32 mouse cellular contexts compared by ENCODE assay signal in the genomic region with DNA sequence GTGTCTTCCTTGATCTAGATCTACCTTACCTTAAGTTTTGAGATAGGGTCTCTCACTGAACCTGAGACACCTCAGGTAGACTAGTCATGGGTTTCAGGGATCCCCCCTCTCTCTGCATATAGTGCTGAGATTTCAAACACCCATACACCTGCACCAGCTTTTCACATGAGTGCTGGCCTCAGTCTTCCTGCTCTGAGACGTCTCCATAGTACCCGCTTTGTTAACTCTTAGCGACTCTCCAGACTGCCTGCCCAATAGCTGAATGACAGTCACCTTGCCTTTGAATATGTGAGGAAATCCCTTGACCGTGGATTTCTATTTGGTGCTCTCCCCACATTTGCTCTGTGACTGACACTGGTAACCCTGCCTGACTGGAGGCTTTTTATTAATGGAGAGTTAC. TPM values are rescaled to one million over a fixed set of nuclear protein-coding genes. Genes with fewer than 3 reads are reported as not detected.
DNase-seq lines count a peak whose midpoint lies in the region; ATAC-seq and TF ChIP-seq lines count a peak whose summit lies in the region.
"Had no signal": no experiment of that assay in that cellular context is flagged by ENCODE, and none has a peak within 500 bp of the region (broad histone marks: within the 10 kb centered on the region; RNA-seq: fewer than 3 reads in every experiment).

No protein-coding gene starts in this region.

- DNase-seq in heart, adult 2 months, result no peak
- peak; percentile 12 for DNase-seq in hindbrain, embryonic 14.5 days (ENCODE audit: low spot score)
- no peak for DNase-seq in hindbrain, postnatal 0 days (ENCODE audit: low spot score)
- no peak for DNase-seq in cerebellum, adult 11 months
- DNase-seq: adrenal gland, postnatal 25 days; cerebellum, adult 18-20 months; forebrain, postnatal 0 days; kidney, adult 11 months; kidney, postnatal 14 days; left cerebral cortex, postnatal 4 days; liver, postnatal 0 days; right cerebral cortex, postnatal 25 days; thymus, postnatal 4 days had no signal

- H3K4me1 ChIP-seq in heart, adult 2 months (ENCODE audit: control insufficient read depth, insufficient read depth, low read length), result peaks cover 13% of the 10 kb centered on the region
- H3K4me1 ChIP-seq in heart, embryonic 12.5 days (replicated peaks), result peaks cover 36% of the 10 kb centered on the region
- H3K4me1 ChIP-seq in hindbrain, embryonic 14.5 days (replicated peaks; ENCODE audit: control insufficient read depth, insufficient read depth, low read length), result no peaks in the 10 kb centered on the region
- 0 out of 2 replicates have a peak, but pooled peaks cover 2% of the 10 kb centered on the region for H3K4me1 ChIP-seq in hindbrain, postnatal 0 days (ENCODE audit: insufficient read depth, low read length)
- peaks cover 8% of the 10 kb centered on the region for H3K4me1 ChIP-seq in cortical plate, adult 2 months (ENCODE audit: control insufficient read depth, insufficient read depth, low read length)
- H3K4me1 ChIP-seq: embryonic facial prominence, embryonic 15.5 days; forebrain, embryonic 12.5 days had no signal

- no peak overlapping the region for H3K4me2 ChIP-seq in heart, embryonic 12.5 days
- H3K4me2 ChIP-seq in hindbrain, embryonic 14.5 days (replicated peaks), result no peak overlapping the region
- no peak overlapping the region for H3K4me2 ChIP-seq in hindbrain, postnatal 0 days (ENCODE audit: low read depth, low read length)
- H3K4me2 ChIP-seq: embryonic facial prominence, embryonic 15.5 days; forebrain, embryonic 12.5 days; liver, embryonic 12.5 days; midbrain, embryonic 11.5 days had no signal

- TF ChIP-seq CTCF in heart, adult 2 months (IDR thresholded peaks at IDR 0.05), result no peak
- TF ChIP-seq CTCF in hindbrain, postnatal 0 days (IDR thresholded peaks at IDR 0.05; ENCODE audit: low read depth), result no peak
- no peak for TF ChIP-seq CTCF in cortical plate, adult 2 months (IDR thresholded peaks at IDR 0.05; ENCODE audit: extremely low read depth, insufficient read depth, low read length)

- no peak for TF ChIP-seq EP300 in heart, adult 2 months (IDR thresholded peaks at IDR 0.05; ENCODE audit: insufficient read depth, low read depth, low read length)

- ATAC-seq in heart, embryonic 12.5 days (ENCODE audit: insufficient number of reproducible peaks, low FRiP score), result no peak
- no peak for ATAC-seq in hindbrain, embryonic 14.5 days (ENCODE audit: low FRiP score)
- ATAC-seq in hindbrain, postnatal 0 days, result no peak; the same call in 1 of the 2 replicates
- peak; percentile 35 for ATAC-seq in CD4-positive, CD25-positive, alpha-beta regulatory T cell, adult 4 months
- ATAC-seq: forebrain, postnatal 0 days; liver, postnatal 0 days had no signal

- no peaks in the 10 kb centered on the region; the same call in 1 of the 2 replicates for H3K36me3 ChIP-seq in heart, adult 2 months (ENCODE audit: control insufficient read depth, insufficient read depth, low read length)
- H3K36me3 ChIP-seq in heart, embryonic 12.5 days, result no peaks in the 10 kb centered on the region
- H3K36me3 ChIP-seq in hindbrain, embryonic 14.5 days (replicated peaks; ENCODE audit: control insufficient read depth, insufficient read depth), result no peaks in the 10 kb centered on the region
- H3K36me3 ChIP-seq in hindbrain, postnatal 0 days (ENCODE audit: insufficient read depth, low read length), result no peaks in the 10 kb centered on the region
- H3K36me3 ChIP-seq: embryonic facial prominence, embryonic 10.5 days; embryonic facial prominence, embryonic 15.5 days; forebrain, embryonic 12.5 days; liver, embryonic 12.5 days had no signal

- no peaks in the 10 kb centered on the region for H3K9me3 ChIP-seq in heart, embryonic 12.5 days (replicated peaks)
- H3K9me3 ChIP-seq in hindbrain, embryonic 14.5 days (ENCODE audit: control insufficient read depth, low read length), result no peaks in the 10 kb centered on the region
- no peaks in the 10 kb centered on the region for H3K9me3 ChIP-seq in hindbrain, postnatal 0 days (ENCODE audit: low read length)
- H3K9me3 ChIP-seq: embryonic facial prominence, embryonic 10.5 days; embryonic facial prominence, embryonic 15.5 days; forebrain, embryonic 12.5 days; liver, embryonic 12.5 days had no signal

- WGBS in heart, adult 2 months, result 73% methylated on average over 4 of the region's 4 CpGs
- 85% methylated on average over 4 of the region's 4 CpGs for WGBS in heart, embryonic 12.5 days
- 91% methylated on average over 4 of the region's 4 CpGs for WGBS in hindbrain, embryonic 14.5 days
- WGBS in hindbrain, postnatal 0 days, result 81% methylated on average over 4 of the region's 4 CpGs

- H3K27ac ChIP-seq in heart, adult 2 months, result peak overlapping the region; percentile 85
- H3K27ac ChIP-seq in heart, embryonic 12.5 days (ENCODE audit: poor library complexity, severe bottlenecking), result no peak overlapping the region
- no peak overlapping the region for H3K27ac ChIP-seq in hindbrain, embryonic 14.5 days
- no peak overlapping the region for H3K27ac ChIP-seq in hindbrain, postnatal 0 days
- 0 out of 2 replicates have a peak overlapping the region, but pooled peaks have one; percentile 9 for H3K27ac ChIP-seq in cortical plate, adult 2 months (ENCODE audit: insufficient read depth, low read length)
- H3K27ac ChIP-seq: embryonic facial prominence, embryonic 10.5 days; embryonic facial prominence, embryonic 15.5 days; forebrain, embryonic 12.5 days; liver, embryonic 12.5 days had no signal

- no peaks in the 10 kb centered on the region for H3K79me2 ChIP-seq in heart, adult 2 months (replicated peaks; ENCODE audit: control insufficient read depth, insufficient read depth, low read length)

- H3K27me3 ChIP-seq in heart, adult 2 months (ENCODE audit: control insufficient read depth, insufficient read depth, low read length), result no peaks in the 10 kb centered on the region
- no peaks in the 10 kb centered on the region for H3K27me3 ChIP-seq in heart, embryonic 12.5 days (replicated peaks)
- H3K27me3 ChIP-seq in hindbrain, embryonic 14.5 days (ENCODE audit: control insufficient read depth, insufficient read depth, low read length), result no peaks in the 10 kb centered on the region
- H3K27me3 ChIP-seq in hindbrain, postnatal 0 days (ENCODE audit: insufficient read depth, low read length), result no peaks in the 10 kb centered on the region
- H3K27me3 ChIP-seq: embryonic facial prominence, embryonic 15.5 days; forebrain, embryonic 12.5 days; liver, embryonic 12.5 days had no signal

- no peak overlapping the region for H3K9ac ChIP-seq in heart, adult 2 months (ENCODE audit: low read depth, low read length)
- no peak overlapping the region for H3K9ac ChIP-seq in heart, embryonic 12.5 days
- no peak overlapping the region for H3K9ac ChIP-seq in hindbrain, embryonic 14.5 days
- no peak overlapping the region for H3K9ac ChIP-seq in hindbrain, postnatal 0 days (replicated peaks; ENCODE audit: low read length)
- H3K9ac ChIP-seq: embryonic facial prominence, embryonic 15.5 days; forebrain, embryonic 12.5 days; forebrain, postnatal 0 days; liver, embryonic 12.5 days; liver, postnatal 0 days had no signal

- intact Hi-C loops in heart, adult 2 months (cut with DNase I), result no loop called here

- no peak overlapping the region for H3K4me3 ChIP-seq in heart, adult 2 months
- H3K4me3 ChIP-seq in heart, embryonic 12.5 days, result no peak overlapping the region
- no peak overlapping the region for H3K4me3 ChIP-seq in hindbrain, embryonic 14.5 days (replicated peaks; ENCODE audit: low read length)
- H3K4me3 ChIP-seq in hindbrain, postnatal 0 days (ENCODE audit: low read length), result no peak overlapping the region
- H3K4me3 ChIP-seq in cortical plate, adult 2 months (ENCODE audit: insufficient read depth, low read length), result no peak overlapping the region
- H3K4me3 ChIP-seq: embryonic facial prominence, embryonic 10.5 days; embryonic facial prominence, embryonic 15.5 days; forebrain, embryonic 12.5 days; liver, embryonic 12.5 days had no signal

- TF ChIP-seq POLR2A in heart, adult 2 months (IDR thresholded peaks at IDR 0.05; ENCODE audit: insufficient read depth, low read depth, low read length), result no peak
- no peak for TF ChIP-seq POLR2A in cortical plate, adult 2 months (IDR thresholded peaks at IDR 0.05; ENCODE audit: extremely low read depth, insufficient read depth, low read length)

RNA-seq across cellular contexts. Expression of gene Nt5dc3, which starts 15.4 kb away (rescaled TPM):
- 10 to 100 TPM; 33.9 to 36.6 TPM for total RNA-seq in heart, adult 2 months (2021)
- polyA plus RNA-seq in heart, adult 2 months (2012; rRNA removed), result 25.3 and 45.6 TPM in 2 replicates
- polyA plus RNA-seq in heart, embryonic 12.5 days (2016; fragmentation: Nextera tagmentation; extraction: Ambion mirVana), result 2.0 and 2.7 TPM in 2 replicates
- 17.3 and 19.3 TPM in 2 replicates for polyA plus RNA-seq in hindbrain, embryonic 14.5 days (2014; fragmentation: Nextera tagmentation; extraction: Ambion mirVana)
- 43.6 and 49.1 TPM in 2 replicates for total RNA-seq in hindbrain, postnatal 0 days (2014; rRNA removed)
- 8.5 and 9.3 TPM in 2 replicates for polyA plus RNA-seq in hindbrain, postnatal 0 days (2015; fragmentation: Nextera tagmentation; extraction: Ambion mirVana)
- 1 to 10 TPM; 1.4 to 2.6 TPM for polyA plus RNA-seq in CD4-positive, CD25-positive, alpha-beta regulatory T cell, adult 4 months (2017; shearing (Covaris generic))
- polyA plus RNA-seq in cortical plate, adult 2 months (2012; rRNA removed), result 49.3 and 54.6 TPM in 2 replicates

RNA-seq across cellular contexts. Expression of gene Gm49358, which starts 30.4 kb away (rescaled TPM):
- total RNA-seq in heart, adult 2 months (2021), result 10 to 100 TPM; 10.5 to 14.3 TPM
- polyA plus RNA-seq in heart, adult 2 months (2012; rRNA removed), result not detected in 2 replicates
- not detected in 2 replicates for polyA plus RNA-seq in heart, embryonic 12.5 days (2016; fragmentation: Nextera tagmentation; extraction: Ambion mirVana)
- polyA plus RNA-seq in hindbrain, embryonic 14.5 days (2014; fragmentation: Nextera tagmentation; extraction: Ambion mirVana), result 0.80 TPM in 1 of 2 replicates, not detected in the other
- total RNA-seq in hindbrain, postnatal 0 days (2014; rRNA removed), result 4.2 TPM in 1 of 2 replicates, not detected in the other
- polyA plus RNA-seq in hindbrain, postnatal 0 days (2015; fragmentation: Nextera tagmentation; extraction: Ambion mirVana), result not detected in 2 replicates
- polyA plus RNA-seq in CD4-positive, CD25-positive, alpha-beta regulatory T cell, adult 4 months (2017; shearing (Covaris generic)), result not detected
- not detected in 2 replicates for polyA plus RNA-seq in cortical plate, adult 2 months (2012; rRNA removed)
- total RNA-seq: common myeloid progenitor, adult 5-6 weeks; G1E; hematopoietic stem cell, adult 5-6 weeks; megakaryocyte, adult 5-6 weeks had no signal
- polyA plus RNA-seq: C2C12; embryonic facial prominence, embryonic 10.5 days; embryonic facial prominence, embryonic 15.5 days; forebrain, embryonic 12.5 days; forebrain, postnatal 0 days; G1E; liver, embryonic 12.5 days; liver, postnatal 0 days; lung, embryonic 16.5 days; midbrain, embryonic 11.5 days; midbrain, embryonic 16.5 days; neural tube, embryonic 11.5 days; spleen, adult 2 months; stomach, postnatal 0 days; thymus, postnatal 0 days had no signal

Comparison
In these comparisons a context has a peak if more than half of its experiments do, and no peak if none do; other contexts are left out.
1. H3K27ac ChIP-seq: peak in heart, adult 2 months (single experiment) and cortical plate, adult 2 months (single experiment); none in heart, embryonic 12.5 days (single experiment), hindbrain, embryonic 14.5 days (single experiment) and hindbrain, postnatal 0 days (single experiment).